Mouse (Mus musculus) erythroid progenitor cell, adult 5-6 weeks (primary cell): ENCODE results near the gene Aldh16a1. TPM values are rescaled to one million over a fixed set of nuclear protein-coding genes. Genes with fewer than 3 reads are reported as not detected.
"Not testable (repeated sequence)": the region's sequence is repeated elsewhere in the genome, so short reads cannot be mapped to it uniquely, and the experiment has no call there.

Experiments used
- ATAC-seq: replicated peaks from 2 replicates; pipeline ENCODE4 v1.8.0; 2016; ENCODE audit warnings: moderate number of reproducible peaks, mild to moderate bottlenecking, moderate TSS enrichment, inconsistent platforms; ENCODE audit not compliant: poor library complexity, low FRiP score, severe bottlenecking
- total RNA-seq, 2 experiments: library from RNA; stranded (forward) in 1 of 2; stranded (reverse) in 1 of 2; fragments of 150-400 nt in 1 of 2; fragments of 186-747, 209-891 nt in 1 of 2; gene quantifications; 2 replicates each; pipeline versions ENCODE4 v1.2.3 to v1.2.4; 2015 to 2017; ENCODE audit warnings: low replicate concordance in 2 of 2

The Aldh16a1 gene
- total RNA-seq, 2 experiments from 2014 or later, result 12.4 to 29.3 TPM

DNA sequence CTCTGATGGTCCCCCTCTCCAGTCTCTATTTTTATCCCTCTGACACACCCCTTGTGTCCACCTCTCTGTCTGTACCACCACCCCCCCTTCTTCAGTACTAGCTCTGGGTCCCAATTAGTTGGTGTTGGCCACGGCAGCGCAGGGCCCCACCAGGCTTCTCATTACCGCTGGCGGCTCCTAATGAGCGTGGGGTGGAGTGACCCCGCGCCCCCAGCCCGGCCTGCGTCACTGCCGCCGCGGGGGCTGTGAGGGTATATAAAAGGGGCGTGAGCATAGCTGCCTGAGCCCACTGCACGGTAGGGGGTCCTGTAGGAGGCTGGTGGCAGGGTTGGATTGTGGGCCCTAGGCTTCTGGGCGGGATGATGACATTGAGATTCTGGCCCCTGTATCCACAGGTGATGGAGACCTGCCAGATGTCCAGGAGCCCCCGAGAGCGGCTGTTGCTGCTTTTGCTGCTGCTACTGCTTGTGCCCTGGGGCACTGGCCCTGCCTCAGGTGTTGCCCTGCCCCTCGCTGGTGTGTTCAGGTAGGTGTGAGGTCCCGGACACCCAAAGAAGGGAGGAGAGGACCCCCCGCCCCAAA, 26.6 kb upstream of the Aldh16a1 start, which contains the start of gene Pth2:
Pth2 (plus strand) TSS at position 100 of the 582 bp plus-strand sequence.
- no peak for ATAC-seq

- no peak for ATAC-seq
Measured at GRCm38 (mm10) chr7:45179469-45179868, 25.1 kb upstream of the Aldh16a1 start, which contains the start of gene Gfy. TSS of gene Gfy (minus strand) at chr7:45179569.

- ATAC-seq, result no peak
Measured at GRCm38 (mm10) chr7:45178550-45178949, 24.2 kb upstream of the Aldh16a1 start.

- no peak for ATAC-seq
Measured at GRCm38 (mm10) chr7:45176356-45176755, 22.0 kb upstream of the Aldh16a1 start.

GRCm38 (mm10) chr7:45175929-45176328, 21.5 kb upstream of the Aldh16a1 start:
- ATAC-seq, result no peak

DNA sequence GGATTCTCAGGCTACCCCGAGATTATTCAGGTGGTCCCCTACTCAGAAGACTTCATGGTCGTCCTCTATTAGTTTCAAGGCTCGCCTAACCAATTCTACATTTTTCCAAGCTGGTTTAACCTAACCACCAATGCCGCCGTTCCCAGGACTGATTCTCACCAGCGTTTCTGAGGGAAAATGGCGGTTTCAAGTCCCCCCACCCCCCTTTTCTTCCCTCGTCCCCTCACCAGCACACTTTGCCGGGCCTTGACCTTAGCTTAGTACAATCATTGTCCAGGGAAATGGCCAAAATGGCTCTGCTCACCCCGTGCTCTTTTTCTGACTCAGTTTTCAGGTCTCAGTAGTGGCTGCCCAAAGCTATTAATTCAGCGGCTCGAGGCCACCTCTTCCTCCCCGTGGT, 21.0 kb upstream of the Aldh16a1 start:
- ATAC-seq, result no peak

GRCm38 (mm10) chr7:45174567-45175280, 20.3 kb upstream of the Aldh16a1 start:
- ATAC-seq, result no peak

DNA sequence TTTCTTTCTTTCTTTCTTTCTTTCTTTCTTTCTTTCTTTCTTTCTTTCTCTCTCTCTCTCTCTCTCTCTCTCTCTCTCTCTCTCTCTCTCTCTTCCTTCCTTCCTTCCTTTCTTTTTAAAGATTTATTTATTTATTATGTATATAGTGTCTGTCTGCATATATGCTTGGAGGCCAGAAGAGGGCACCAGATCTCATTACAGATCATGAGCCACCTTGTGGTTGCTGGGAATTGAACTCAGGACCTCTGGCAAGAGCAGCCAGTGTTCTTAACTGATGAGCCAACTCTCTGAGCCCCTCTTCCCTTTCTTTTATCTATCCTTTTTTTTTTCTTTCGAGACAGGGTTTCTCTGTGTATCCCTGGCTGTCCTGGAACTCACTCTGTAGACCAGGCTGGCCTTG, 19.4 kb upstream of the Aldh16a1 start:
- not testable (repeated sequence) for ATAC-seq

- ATAC-seq, result peak; percentile 59
Measured at GRCm38 (mm10) chr7:45172974-45173373, 18.6 kb upstream of the Aldh16a1 start.

GRCm38 (mm10) chr7:45169495-45169894, 15.1 kb upstream of the Aldh16a1 start:
- no peak for ATAC-seq

DNA sequence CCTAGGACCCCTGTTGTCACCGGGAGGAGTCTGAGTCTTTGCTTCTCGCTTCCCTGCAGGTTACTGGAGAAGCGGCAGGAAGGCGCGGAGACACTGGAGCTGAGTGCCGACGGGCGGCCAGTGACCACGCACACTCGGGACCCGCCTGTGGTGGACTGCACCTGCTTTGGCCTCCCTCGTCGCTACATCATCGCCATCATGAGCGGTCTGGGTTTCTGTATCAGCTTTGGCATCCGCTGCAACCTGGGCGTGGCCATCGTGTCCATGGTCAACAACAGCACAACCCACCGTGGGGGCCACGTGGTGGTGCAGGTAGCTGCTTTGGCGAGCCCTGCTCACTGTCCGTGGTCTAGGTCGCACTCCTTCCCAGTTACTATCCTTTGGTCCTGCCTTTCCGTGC, 14.3 kb upstream of the Aldh16a1 start:
- ATAC-seq, result no peak

- no peak for ATAC-seq
Measured at GRCm38 (mm10) chr7:45167761-45168445, 13.5 kb upstream of the Aldh16a1 start.

GRCm38 (mm10) chr7:45166950-45167401, 12.6 kb upstream of the Aldh16a1 start:
- ATAC-seq, result no peak

DNA sequence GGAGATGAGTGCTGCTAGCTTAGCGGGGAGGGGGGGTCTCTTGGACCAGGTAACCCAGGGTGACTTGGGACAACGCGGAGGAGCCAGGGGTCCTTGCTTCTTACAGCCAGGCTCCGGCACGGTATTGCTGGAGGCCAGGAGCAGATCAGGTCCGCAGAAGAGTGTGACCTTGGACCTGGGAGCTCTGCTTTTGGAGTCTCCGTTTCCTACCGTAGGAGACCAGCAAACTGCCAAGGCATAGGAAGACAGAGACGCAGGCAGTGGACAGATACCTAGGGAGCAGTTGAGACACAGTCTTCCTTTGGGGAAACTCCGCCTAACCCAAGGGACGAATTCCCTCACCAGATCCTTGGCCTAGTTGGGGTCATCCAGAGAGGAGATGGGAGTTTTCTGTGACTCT, 11.3 kb upstream of the Aldh16a1 start:
- ATAC-seq, result no peak

DNA sequence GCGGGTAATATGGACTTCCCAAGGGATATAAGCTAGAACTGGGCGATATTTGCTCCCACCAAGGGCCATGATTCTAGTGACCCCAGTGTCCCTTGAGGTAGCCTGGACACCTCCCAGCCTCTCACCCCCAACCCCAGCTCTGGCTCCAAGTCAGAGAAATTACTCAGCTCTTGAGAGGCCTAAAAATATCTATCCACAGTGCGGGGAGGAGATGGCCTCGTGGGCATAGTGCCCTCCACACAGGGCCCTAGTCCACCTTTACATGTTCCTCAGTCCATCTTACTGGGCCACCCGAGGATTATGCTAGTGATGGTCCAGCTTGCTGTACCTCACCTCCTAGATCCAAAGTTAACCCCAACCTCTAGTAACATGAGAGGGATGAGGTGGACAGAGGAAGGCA, 10.4 kb upstream of the Aldh16a1 start:
- no peak for ATAC-seq

DNA sequence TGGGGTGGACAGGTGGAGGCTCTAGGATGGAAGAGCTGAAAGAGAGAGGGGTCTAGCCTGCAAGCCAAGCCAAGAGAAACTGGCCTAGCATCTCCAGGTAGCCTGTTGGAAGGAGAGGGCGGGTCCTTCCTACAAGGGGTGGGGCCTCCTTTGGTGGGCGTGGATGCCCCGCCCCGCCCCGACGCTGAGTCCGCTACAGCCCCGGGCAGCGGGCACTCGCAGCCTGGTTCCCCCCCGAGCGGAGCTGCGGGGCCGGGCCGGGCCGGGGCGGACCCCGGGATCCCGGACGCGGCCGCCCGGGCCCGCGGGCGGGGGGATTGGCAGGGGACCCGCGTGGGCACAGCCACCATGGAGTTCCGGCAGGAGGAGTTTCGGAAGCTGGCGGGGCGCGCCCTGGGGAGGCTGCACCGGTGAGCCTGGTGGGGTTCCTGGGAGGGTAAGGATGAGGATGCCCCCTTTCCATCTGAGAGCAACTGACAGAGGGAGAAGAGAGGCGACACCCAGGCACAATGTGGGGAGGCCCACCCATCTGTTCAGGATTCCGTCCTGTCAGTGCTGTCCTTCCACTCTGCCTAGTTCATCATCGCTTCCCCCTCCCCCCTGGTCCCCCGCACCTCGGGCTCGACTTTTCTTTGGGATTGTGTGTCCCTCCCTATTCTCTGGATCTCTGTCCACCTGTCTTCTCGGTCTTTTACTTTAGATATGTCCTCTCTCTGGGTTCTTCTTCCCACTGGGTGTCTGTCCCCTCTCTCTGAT, 9.5 kb upstream of the Aldh16a1 start, which contains the start of gene Slc17a7:
Slc17a7 (plus strand) TSS at position 215 of the 756 bp plus-strand sequence.
- peak; percentile 47; the same call in 1 of the 2 replicates for ATAC-seq

GRCm38 (mm10) chr7:45162996-45163615, 8.7 kb upstream of the Aldh16a1 start:
- no peak for ATAC-seq

- ATAC-seq, result 0 out of 2 replicates have a peak, but pooled peaks have one; percentile 1
Measured at GRCm38 (mm10) chr7:45162551-45162950, 8.2 kb upstream of the Aldh16a1 start.
